18 mouse cellular contexts compared by ENCODE assay signal in the genomic region with DNA sequence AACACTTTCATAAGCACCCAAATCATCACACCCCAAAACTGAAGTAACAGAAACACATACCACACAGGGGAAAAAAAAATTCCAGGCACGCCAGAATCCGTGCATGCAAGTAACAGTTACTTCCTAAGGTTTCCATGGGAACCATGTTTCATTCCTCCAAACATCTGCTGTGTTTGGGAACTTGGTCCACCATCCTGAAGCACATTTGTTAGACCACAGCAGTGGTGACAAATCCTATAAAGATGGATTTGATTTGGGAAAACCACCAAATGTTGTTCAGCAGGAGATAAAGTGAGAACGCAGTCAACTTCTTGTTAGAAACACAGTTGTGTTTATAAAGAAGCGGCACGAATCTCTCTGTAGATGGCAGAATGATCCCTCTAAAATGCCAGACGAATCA.
DNase-seq lines count a peak whose midpoint lies in the region; ATAC-seq and TF ChIP-seq lines count a peak whose summit lies in the region.
"Had no signal": no experiment of that assay in that cellular context is flagged by ENCODE, and none has a peak within 500 bp of the region (broad histone marks: within the 10 kb centered on the region; RNA-seq: fewer than 3 reads in every experiment).

No protein-coding gene starts in this region.

- no peak for DNase-seq in forebrain, embryonic 11.5 days (ENCODE audit: low spot score)
- peak; percentile 19 for DNase-seq in left cerebral cortex, adult 11 months (ENCODE audit: low spot score)
- no peak for DNase-seq in left cerebral cortex, adult 2 months (ENCODE audit: extremely low spot score in 1 of 2, low spot score in 2 of 2)
- peak; percentile 41 to 47 for DNase-seq in layer of hippocampus, adult 8-10 months (ENCODE audit: low spot score in 2 of 2)
- DNase-seq in right cerebral cortex, postnatal 25 days = peak; percentile 28
- no peak for DNase-seq in ovary, adult 18-20 months (ENCODE audit: low spot score)
- DNase-seq: adrenal gland, postnatal 25 days; cerebellum, postnatal 14 days; kidney, postnatal 10 days; lung, postnatal 14 days; retina, postnatal 1 day had no signal

- H3K4me2 ChIP-seq in forebrain, embryonic 16.5 days (ENCODE audit: low read length) = no peak overlapping the region
- no peak overlapping the region for H3K4me2 ChIP-seq in forebrain, embryonic 11.5 days (ENCODE audit: low read depth, low read length, severe bottlenecking)
- no peak overlapping the region for H3K4me2 ChIP-seq in kidney, embryonic 16.5 days (replicated peaks; ENCODE audit: low read depth, low read length)
- H3K4me2 ChIP-seq: limb, embryonic 12.5 days; liver, embryonic 15.5 days had no signal

- TF ChIP-seq CTCF in left cerebral cortex, adult 2 months (IDR thresholded peaks at IDR 0.05) = no peak

- H3K9me3 ChIP-seq in forebrain, embryonic 16.5 days (ENCODE audit: control insufficient read depth, low read length) = no peaks in the 10 kb centered on the region
- no peaks in the 10 kb centered on the region for H3K9me3 ChIP-seq in forebrain, embryonic 11.5 days (ENCODE audit: control insufficient read depth, low read length)
- no peaks in the 10 kb centered on the region for H3K9me3 ChIP-seq in kidney, embryonic 16.5 days (ENCODE audit: low read length)
- H3K9me3 ChIP-seq: hindbrain, embryonic 10.5 days; limb, embryonic 12.5 days; liver, embryonic 15.5 days had no signal

- no peak overlapping the region; the same call in 1 of the 2 replicates for H3K27ac ChIP-seq in forebrain, embryonic 16.5 days (ENCODE audit: low read length)
- H3K27ac ChIP-seq in forebrain, embryonic 11.5 days (ENCODE audit: low read depth, low read length) = no peak overlapping the region
- no peak overlapping the region for H3K27ac ChIP-seq in left cerebral cortex, adult 2 months
- H3K27ac ChIP-seq in kidney, embryonic 16.5 days (ENCODE audit: low read length) = no peak overlapping the region
- H3K27ac ChIP-seq: hindbrain, embryonic 10.5 days; limb, embryonic 12.5 days; liver, embryonic 15.5 days had no signal

- intact Hi-C loops in left cerebral cortex, adult 2 months (cut with DNase I) = loop anchor here (5.0 to 10.0 kb wide), 3 partner anchors 130 to 242 kb away; partner anchors contain the start of genes Pde11a and Rbm45

- no peaks in the 10 kb centered on the region for H3K27me3 ChIP-seq in forebrain, embryonic 16.5 days (replicated peaks; ENCODE audit: control insufficient read depth, insufficient read depth, low read length)
- H3K27me3 ChIP-seq in forebrain, embryonic 11.5 days (ENCODE audit: control insufficient read depth, insufficient read depth, low read length) = no peaks in the 10 kb centered on the region
- H3K27me3 ChIP-seq in kidney, embryonic 16.5 days (ENCODE audit: insufficient read depth, low read length) = no peaks in the 10 kb centered on the region
- H3K27me3 ChIP-seq: limb, embryonic 12.5 days; liver, embryonic 15.5 days had no signal

- peak; percentile 73 for ATAC-seq in forebrain, embryonic 16.5 days
- ATAC-seq in forebrain, embryonic 11.5 days (replicated peaks; ENCODE audit: low FRiP score) = no peak
- no peak for ATAC-seq in kidney, embryonic 16.5 days (ENCODE audit: low FRiP score, low TSS enrichment)
- ATAC-seq: activated CD4-positive, CD25-positive, alpha-beta regulatory T cell, adult 4 months; intestine, embryonic 16.5 days had no signal

- WGBS in forebrain, embryonic 16.5 days = 63% methylated on average over 6 of the region's 6 CpGs
- WGBS in forebrain, embryonic 11.5 days = 94% methylated on average over 6 of the region's 6 CpGs
- 82% methylated on average over 6 of the region's 6 CpGs for WGBS in kidney, embryonic 16.5 days

- no peak overlapping the region for H3K4me3 ChIP-seq in forebrain, embryonic 16.5 days (replicated peaks; ENCODE audit: low read length)
- H3K4me3 ChIP-seq in forebrain, embryonic 11.5 days (ENCODE audit: low read depth, low read length) = no peak overlapping the region
- H3K4me3 ChIP-seq in left cerebral cortex, adult 2 months = no peak overlapping the region
- no peak overlapping the region for H3K4me3 ChIP-seq in kidney, embryonic 16.5 days (ENCODE audit: low read length)
- H3K4me3 ChIP-seq: hindbrain, embryonic 10.5 days; limb, embryonic 12.5 days; liver, embryonic 15.5 days had no signal

- H3K9ac ChIP-seq in forebrain, embryonic 16.5 days (replicated peaks; ENCODE audit: low read depth, low read length) = no peak overlapping the region
- H3K9ac ChIP-seq in forebrain, embryonic 11.5 days (ENCODE audit: low read length) = no peak overlapping the region
- H3K9ac ChIP-seq in kidney, embryonic 16.5 days (replicated peaks; ENCODE audit: low read length) = no peak overlapping the region
- H3K9ac ChIP-seq: limb, embryonic 12.5 days; liver, embryonic 15.5 days had no signal

- no peaks in the 10 kb centered on the region for H3K4me1 ChIP-seq in forebrain, embryonic 16.5 days (replicated peaks; ENCODE audit: control insufficient read depth, insufficient read depth, low read length)
- H3K4me1 ChIP-seq in forebrain, embryonic 11.5 days (replicated peaks; ENCODE audit: control insufficient read depth, insufficient read depth, low read length) = no peaks in the 10 kb centered on the region
- H3K4me1 ChIP-seq in kidney, embryonic 16.5 days (ENCODE audit: insufficient read depth, low read length) = 0 out of 2 replicates have a peak, but pooled peaks cover 5% of the 10 kb centered on the region
- H3K4me1 ChIP-seq: limb, embryonic 12.5 days; liver, embryonic 15.5 days had no signal

- H3K36me3 ChIP-seq in forebrain, embryonic 16.5 days (ENCODE audit: control insufficient read depth, insufficient read depth) = no peaks in the 10 kb centered on the region
- no peaks in the 10 kb centered on the region for H3K36me3 ChIP-seq in forebrain, embryonic 11.5 days (ENCODE audit: control insufficient read depth, insufficient read depth, low read length)
- H3K36me3 ChIP-seq in kidney, embryonic 16.5 days (ENCODE audit: insufficient read depth, low read length) = no peaks in the 10 kb centered on the region
- H3K36me3 ChIP-seq: hindbrain, embryonic 10.5 days; limb, embryonic 12.5 days; liver, embryonic 15.5 days had no signal

Comparison
In these comparisons a context has a peak if more than half of its experiments do, and no peak if none do; other contexts are left out.
1. DNase-seq: peak in left cerebral cortex, adult 11 months (single experiment), layer of hippocampus, adult 8-10 months (2 of 2) and right cerebral cortex, postnatal 25 days (single experiment); none in forebrain, embryonic 11.5 days (single experiment), left cerebral cortex, adult 2 months (0 of 2) and ovary, adult 18-20 months (single experiment).